Mouse (Mus musculus) cerebellum, postnatal 36 days (tissue): ENCODE measurements around the gene Osbp.
A peak's percentile ranks its signal among the peaks of the same experiment; 100 is the strongest.
"Not testable (repeated sequence)": the region's sequence is repeated elsewhere in the genome, so short reads cannot be mapped to it uniquely, and the experiment has no call there.

Experiments
- DNase-seq, 2 experiments: peaks; one replicate each; pipeline ENCODE4 v3.0.0; 2021 to 2022; ENCODE audit warnings: mixed read lengths in 2 of 2

Osbp gene

GRCm38 (mm10) chr19:11965023-11965942, at the start of gene Osbp:
Gene Osbp, plus strand, starts transcription at chr19:11965941.
- peak; percentile 99 for DNase-seq

- DNase-seq: no peak
These were observed 43.7 kb upstream of the Osbp start for GRCm38 (mm10) chr19:11922068-11922467.

- DNase-seq: not testable (repeated sequence)
These were observed 43.2 kb upstream of the Osbp start for GRCm38 (mm10) chr19:11922515-11922914.

GRCm38 (mm10) chr19:11926380-11926779, 39.4 kb upstream of the Osbp start:
- no peak for DNase-seq

GRCm38 (mm10) chr19:11928025-11928748, 37.6 kb upstream of the Osbp start:
- no peak for DNase-seq

GRCm38 (mm10) chr19:11946460-11946859, 19.3 kb upstream of the Osbp start:
- not testable (repeated sequence) for DNase-seq

- no peak for DNase-seq
These were observed 15.9 kb upstream of the Osbp start for GRCm38 (mm10) chr19:11949878-11950277.

- no peak for DNase-seq
These were observed 15.0 kb upstream of the Osbp start for GRCm38 (mm10) chr19:11950747-11951146.

- no peak for DNase-seq
These were observed 11.5 kb upstream of the Osbp start for GRCm38 (mm10) chr19:11954206-11954605.

GRCm38 (mm10) chr19:11956636-11957035, 9.1 kb upstream of the Osbp start:
- no peak for DNase-seq

GRCm38 (mm10) chr19:11957396-11957795, 8.3 kb upstream of the Osbp start:
- DNase-seq: no peak

- DNase-seq: no peak
These were observed 7.9 kb upstream of the Osbp start for GRCm38 (mm10) chr19:11957846-11958245.

GRCm38 (mm10) chr19:11964266-11964665, 1.5 kb upstream of the Osbp start:
- no peak for DNase-seq

GRCm38 (mm10) chr19:11966201-11966636, 478 bp downstream of the Osbp start:
- DNase-seq: peak; percentile 55 to 62

- DNase-seq: no peak
These were observed 3.7 kb downstream of the Osbp start for GRCm38 (mm10) chr19:11969155-11970050.

- no peak for DNase-seq
These were observed 7.9 kb downstream of the Osbp start for GRCm38 (mm10) chr19:11973511-11974222.

- DNase-seq: no peak
These were observed 8.4 kb downstream of the Osbp start for GRCm38 (mm10) chr19:11974223-11974540.

- no peak for DNase-seq
These were observed 9.9 kb downstream of the Osbp start for GRCm38 (mm10) chr19:11975683-11976082.

- DNase-seq: no peak
These were observed 11.6 kb downstream of the Osbp start for GRCm38 (mm10) chr19:11977363-11977762.

GRCm38 (mm10) chr19:11980471-11980870, 14.7 kb downstream of the Osbp start:
- no peak for DNase-seq

- not testable (repeated sequence) for DNase-seq
These were observed 18.9 kb downstream of the Osbp start for GRCm38 (mm10) chr19:11984614-11985013.

GRCm38 (mm10) chr19:11987841-11988240, 22.1 kb downstream of the Osbp start:
- no peak for DNase-seq
